Mouse (Mus musculus) heart, embryonic 13.5 days (tissue): ENCODE results near the gene Lgr6. TPM values are rescaled to one million over a fixed set of nuclear protein-coding genes. Genes with fewer than 3 reads are reported as not detected.
A peak's percentile ranks its signal among the peaks of the same experiment; 100 is the strongest.

Experiments used
- ATAC-seq: fragments of 200-750 bp; cut with Nextera tagmentation; 2 replicates; pipeline ENCODE4 v1.8.0; 2017; ENCODE audit warnings: moderate TSS enrichment; ENCODE audit not compliant: insufficient number of reproducible peaks, low FRiP score, low TSS enrichment; ENCODE audit errors: extremely low read depth
- H3K27ac ChIP-seq: fragments of 300-500 bp; sonication (generic); replicated peaks from 2 replicates; pipeline ENCODE4 v1.5.1; 2015; ENCODE audit warnings: moderate library complexity, mild to moderate bottlenecking, inconsistent platforms
- H3K27me3 ChIP-seq: fragments of 300-500 bp; sonication (generic); replicated peaks from 2 replicates; pipeline ENCODE4 v1.6.1; 2015; ENCODE audit warnings: mild to moderate bottlenecking, inconsistent platforms
- H3K36me3 ChIP-seq: fragments of 300-500 bp; sonication (generic); 2 replicates; pipeline ENCODE4 v1.6.1; 2015; ENCODE audit warnings: mild to moderate bottlenecking, inconsistent platforms
- H3K4me1 ChIP-seq: fragments of 300-500 bp; sonication (generic); 2 replicates; pipeline ENCODE4 v1.6.1; 2015; ENCODE audit warnings: inconsistent platforms
- H3K4me2 ChIP-seq: fragments of 300-500 bp; sonication (generic); 2 replicates; pipeline ENCODE4 v1.6.1; 2015; ENCODE audit warnings: inconsistent platforms, mild to moderate bottlenecking, moderate library complexity
- H3K4me3 ChIP-seq: fragments of 300-500 bp; sonication (generic); 2 replicates; pipeline ENCODE4 v1.5.1; 2015; ENCODE audit warnings: moderate library complexity, mild to moderate bottlenecking, inconsistent platforms
- H3K9ac ChIP-seq: fragments of 300-500 bp; sonication (generic); 2 replicates; pipeline ENCODE4 v1.6.1; 2015; ENCODE audit warnings: inconsistent platforms, mild to moderate bottlenecking, moderate library complexity
- H3K9me3 ChIP-seq: fragments of 300-500 bp; sonication (generic); 2 replicates; pipeline ENCODE4 v1.6.1; 2016; ENCODE audit warnings: inconsistent platforms
- WGBS: fragments of 180-500 bp; shearing (Covaris S2); methylation state at CpG from one replicate; pipeline ENCODE4 v1.1.7; 2015; ENCODE audit warnings: mixed read lengths; 5-methylcytosine and 5-hydroxymethylcytosine counted together
- polyA plus RNA-seq: library from polyadenylated mRNA; unstranded; fragments of >200 nt; fragmentation: Nextera tagmentation; extraction: Ambion mirVana; gene quantifications from 2 replicates; pipeline ENCODE4 v1.2.1, GENCODE M21; 2015

Gene Lgr6
- polyA plus RNA-seq, 1 experiment from 2014 or later = 2.7 TPM

DNA sequence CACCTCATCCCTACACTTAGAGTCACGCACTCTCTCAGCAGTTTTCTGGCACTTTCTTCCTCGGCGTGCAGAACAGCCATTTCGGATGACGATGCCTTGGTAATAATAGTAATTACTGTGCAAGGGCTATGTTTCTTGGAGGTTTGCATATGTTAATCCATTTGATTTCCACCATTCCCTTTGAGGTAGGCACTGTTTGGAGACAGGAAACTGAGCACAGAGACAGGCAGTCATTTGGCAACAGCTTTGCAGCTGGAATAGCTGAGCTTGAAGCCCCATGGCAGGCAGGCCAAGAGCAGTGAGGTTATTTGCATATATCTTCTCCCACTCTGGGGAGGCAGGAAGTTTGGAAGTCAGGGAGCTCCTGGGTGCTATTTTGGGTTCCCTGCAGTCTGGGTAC, 93.2 kb downstream of the Lgr6 start:
- ATAC-seq = no peak
- Histone ChIP-seq H3K4me2 (no peak overlapping the region), H3K9me3 (no peaks in the 10 kb centered on the region), H3K27ac (peak overlapping the region; percentile 36; the same call in 1 of the 2 replicates), H3K4me3 (no peak overlapping the region), H3K4me1 (peaks cover 55% of the 10 kb centered on the region), H3K27me3 (no peaks in the 10 kb centered on the region), H3K36me3 (no peaks in the 10 kb centered on the region), H3K9ac (no peak overlapping the region)
- WGBS = 87% methylated on average over 5 of the region's 5 CpGs

DNA sequence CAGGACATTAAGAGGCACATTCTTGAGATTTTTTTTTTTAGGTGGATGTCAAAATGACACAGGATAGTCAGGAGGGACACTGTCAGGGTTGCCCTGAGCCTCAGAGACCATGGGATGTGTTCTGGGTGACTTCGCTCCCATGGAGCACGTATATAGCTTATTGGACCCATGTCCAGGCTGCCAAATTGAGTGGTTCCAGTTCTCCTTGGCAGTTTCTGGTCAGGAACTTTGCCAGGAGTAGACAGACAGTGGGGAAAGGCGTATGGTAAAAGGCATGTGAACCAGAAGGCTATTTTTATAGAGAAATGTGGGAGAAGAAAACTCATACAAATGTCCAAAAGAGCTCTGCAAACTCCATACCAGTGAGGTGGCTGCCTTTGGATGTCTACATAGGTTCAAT, 95.2 kb downstream of the Lgr6 start:
- Histone ChIP-seq H3K27me3 (no peaks in the 10 kb centered on the region), H3K4me3 (no peak overlapping the region), H3K4me1 (peaks cover 38% of the 10 kb centered on the region), H3K9ac (no peak overlapping the region), H3K4me2 (no peak overlapping the region), H3K27ac (0 out of 2 replicates have a peak overlapping the region, but pooled peaks have one; percentile 32), H3K36me3 (no peaks in the 10 kb centered on the region), H3K9me3 (no peaks in the 10 kb centered on the region)
- 76% methylated on average over 3 of the region's 3 CpGs for WGBS
- ATAC-seq = no peak

DNA sequence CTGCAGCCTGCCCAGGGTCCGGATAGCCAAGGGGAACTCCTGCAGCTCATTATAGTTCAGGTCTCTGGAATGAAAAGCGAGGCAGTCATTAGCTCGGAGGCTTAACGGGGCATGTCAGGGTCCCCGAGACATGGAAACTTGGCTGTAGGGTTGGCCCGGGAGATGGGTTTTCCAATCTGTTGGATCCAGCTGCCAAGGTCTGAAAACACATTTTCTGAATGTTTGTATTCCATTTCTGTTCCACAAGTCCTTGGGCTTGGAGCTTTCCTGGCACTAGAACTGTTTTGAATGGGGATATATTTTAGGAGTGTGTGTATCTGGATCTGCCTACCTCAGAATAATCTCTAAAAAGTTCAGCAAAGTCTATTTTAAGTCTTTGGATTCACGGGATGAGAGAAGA, 99.4 kb downstream of the Lgr6 start:
- H3K4me3 ChIP-seq = no peak overlapping the region
- ATAC-seq = no peak
- H3K9ac ChIP-seq = no peak overlapping the region
- no peak overlapping the region for H3K4me2 ChIP-seq
- 57% methylated on average over 7 of the region's 7 CpGs for WGBS
- H3K9me3 ChIP-seq = no peaks in the 10 kb centered on the region
- no peaks in the 10 kb centered on the region for H3K36me3 ChIP-seq
- peaks cover 13% of the 10 kb centered on the region for H3K4me1 ChIP-seq
- peaks cover 10% of the 10 kb centered on the region for H3K27me3 ChIP-seq
- H3K27ac ChIP-seq = no peak overlapping the region

DNA sequence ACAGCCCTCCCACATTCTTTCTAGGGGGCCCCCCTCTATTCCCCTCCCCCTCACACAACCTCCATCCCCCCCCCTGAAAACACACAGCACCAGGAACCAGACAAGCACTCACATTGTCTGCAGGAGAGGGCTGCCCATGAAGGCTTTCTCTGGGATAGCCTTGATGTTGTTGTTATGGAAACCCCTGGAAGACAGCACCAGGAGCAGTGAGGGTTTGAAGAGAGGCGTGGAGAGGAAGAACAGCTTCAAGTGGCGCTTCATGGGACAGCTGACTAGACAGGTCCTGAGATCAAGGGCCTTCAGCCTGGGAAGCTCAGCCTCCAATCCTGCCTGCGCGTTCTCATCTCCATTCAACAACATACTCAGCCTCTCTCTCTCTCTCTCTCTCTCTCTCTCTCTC, 101.7 kb downstream of the Lgr6 start:
- WGBS = 51% methylated on average over 4 of the region's 4 CpGs
- Histone ChIP-seq H3K4me2 (no peak overlapping the region), H3K27ac (no peak overlapping the region), H3K4me1 (peaks cover 4% of the 10 kb centered on the region), H3K4me3 (no peak overlapping the region), H3K27me3 (peaks cover 10% of the 10 kb centered on the region), H3K9ac (no peak overlapping the region), H3K9me3 (no peaks in the 10 kb centered on the region), H3K36me3 (no peaks in the 10 kb centered on the region)
- no peak for ATAC-seq

DNA sequence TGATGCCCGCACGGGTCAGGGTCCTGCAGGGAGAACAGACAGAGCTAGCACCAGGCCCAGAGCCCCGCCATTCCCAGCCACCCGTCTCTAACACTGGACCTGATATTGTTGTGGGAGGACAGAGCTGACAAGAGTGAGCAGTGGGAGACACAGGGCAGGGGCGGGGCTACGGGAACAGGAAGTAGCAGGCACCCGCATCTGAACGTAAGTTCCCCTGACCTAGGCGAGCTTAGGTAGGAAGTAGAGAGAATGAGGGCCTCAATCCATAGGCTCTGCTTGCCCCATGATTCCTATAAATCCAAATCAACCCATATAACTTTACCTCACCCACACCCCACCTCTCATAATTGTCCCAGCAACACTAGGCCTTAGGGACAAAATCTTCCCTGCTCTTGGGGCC, 104.5 kb downstream of the Lgr6 start:
- Histone ChIP-seq H3K4me3 (no peak overlapping the region), H3K9me3 (no peaks in the 10 kb centered on the region), H3K27me3 (peaks cover 32% of the 10 kb centered on the region), H3K4me2 (no peak overlapping the region), H3K36me3 (no peaks in the 10 kb centered on the region), H3K27ac (no peak overlapping the region), H3K9ac (no peak overlapping the region), H3K4me1 (peaks cover 2% of the 10 kb centered on the region; the same call in 1 of the 2 replicates)
- ATAC-seq = no peak
- WGBS = 74% methylated on average over 9 of the region's 9 CpGs

DNA sequence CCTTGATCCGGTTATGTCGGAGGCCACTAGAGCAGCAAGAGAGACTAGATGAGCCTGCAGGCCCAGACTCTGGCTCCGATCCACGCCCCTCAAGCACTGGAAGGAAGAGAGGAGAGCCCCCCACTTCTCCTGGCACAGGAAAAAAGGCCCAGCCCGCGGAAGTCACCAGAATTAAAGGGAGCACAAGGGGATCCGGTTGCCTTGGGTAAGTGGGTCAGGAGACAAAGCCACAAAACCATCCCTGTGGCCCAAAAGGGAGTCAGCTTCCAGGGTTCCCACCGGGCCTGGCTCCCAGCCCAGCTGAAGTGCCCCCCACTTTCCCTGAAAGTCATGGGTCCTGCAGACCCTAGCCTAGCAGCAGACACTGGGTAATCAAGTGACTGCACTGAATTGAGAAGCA, 106.8 kb downstream of the Lgr6 start:
- WGBS = 87% methylated on average over 8 of the region's 8 CpGs
- H3K27me3 ChIP-seq = peaks cover 50% of the 10 kb centered on the region
- no peak overlapping the region for H3K4me2 ChIP-seq
- no peak overlapping the region for H3K9ac ChIP-seq
- no peaks in the 10 kb centered on the region for H3K36me3 ChIP-seq
- H3K27ac ChIP-seq = no peak overlapping the region
- H3K9me3 ChIP-seq = no peaks in the 10 kb centered on the region
- no peak for ATAC-seq
- H3K4me1 ChIP-seq = no peaks in the 10 kb centered on the region
- no peak overlapping the region for H3K4me3 ChIP-seq

DNA sequence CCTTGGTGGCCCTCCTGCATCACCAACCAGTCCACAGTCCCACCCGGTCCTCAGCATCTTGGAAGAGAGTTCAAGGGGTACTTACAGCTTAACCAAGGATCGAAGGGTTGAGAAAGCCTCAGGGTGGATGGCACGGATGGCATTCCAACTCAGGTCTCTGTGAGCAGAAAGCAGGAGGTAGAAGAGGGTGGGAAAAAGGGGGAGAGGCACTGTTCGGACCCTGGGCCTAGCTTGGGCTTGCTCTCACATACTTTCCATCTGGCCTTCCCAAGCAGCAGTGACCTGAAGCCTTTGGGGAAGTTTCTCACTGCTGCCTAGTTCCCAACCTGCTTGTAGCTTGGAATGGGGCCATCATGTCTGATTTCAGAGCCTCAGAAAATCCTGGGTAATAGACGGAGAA, 107.5 kb downstream of the Lgr6 start:
- H3K4me2 ChIP-seq = no peak overlapping the region
- no peak for ATAC-seq
- 70% methylated on average over 5 of the region's 5 CpGs for WGBS
- H3K27me3 ChIP-seq = peaks cover 46% of the 10 kb centered on the region
- no peaks in the 10 kb centered on the region for H3K9me3 ChIP-seq
- H3K4me3 ChIP-seq = no peak overlapping the region
- no peaks in the 10 kb centered on the region for H3K36me3 ChIP-seq
- H3K4me1 ChIP-seq = peaks cover 3% of the 10 kb centered on the region; the same call in 1 of the 2 replicates
- no peak overlapping the region for H3K9ac ChIP-seq
- no peak overlapping the region for H3K27ac ChIP-seq

DNA sequence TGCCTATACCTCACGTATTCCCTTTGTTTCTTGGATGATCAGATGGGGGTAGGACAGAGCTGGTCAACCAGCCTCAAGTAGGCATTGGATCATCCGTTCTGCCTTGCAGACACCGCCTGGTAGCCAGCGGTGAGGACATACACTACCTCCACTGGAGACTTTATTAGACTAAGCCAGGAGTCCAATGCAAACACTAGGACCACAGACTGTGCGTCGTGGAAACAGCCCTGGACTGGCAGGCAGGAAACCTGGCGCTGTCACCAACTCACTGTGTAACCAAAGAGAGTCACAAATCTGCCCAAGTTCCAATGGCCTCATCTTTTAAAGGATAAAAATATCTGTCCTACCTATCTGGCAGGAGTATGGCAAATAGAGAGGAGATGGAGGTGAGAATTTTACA, 108.6 kb downstream of the Lgr6 start:
- Histone ChIP-seq H3K4me1 (peaks cover 13% of the 10 kb centered on the region), H3K27ac (no peak overlapping the region), H3K27me3 (peaks cover 50% of the 10 kb centered on the region), H3K9ac (no peak overlapping the region), H3K9me3 (no peaks in the 10 kb centered on the region), H3K36me3 (no peaks in the 10 kb centered on the region), H3K4me2 (no peak overlapping the region), H3K4me3 (no peak overlapping the region)
- ATAC-seq = no peak
- WGBS = 87% methylated on average over 7 of the region's 7 CpGs

DNA sequence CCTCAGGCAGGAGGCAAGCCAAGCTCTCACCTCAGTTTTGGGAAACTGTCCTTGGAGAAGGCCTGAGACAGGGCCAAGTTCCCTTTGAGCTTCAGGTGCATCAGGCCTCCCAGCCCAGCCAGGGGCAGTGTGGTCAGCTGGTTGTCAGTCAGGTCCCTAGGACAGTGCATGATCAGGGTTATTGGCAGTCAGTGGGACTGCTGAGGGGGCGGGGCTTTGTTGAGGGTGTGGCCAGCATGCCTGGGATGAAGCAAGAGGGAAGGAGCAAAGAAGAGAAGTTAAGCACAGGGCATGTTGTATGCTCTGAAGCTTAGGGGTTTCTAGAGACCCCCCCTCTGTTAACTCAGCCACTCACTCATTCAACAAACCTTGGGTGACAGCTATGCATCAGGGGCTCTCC, 109.1 kb downstream of the Lgr6 start:
- WGBS = 0% methylated on average over 1 of the region's 1 CpGs

DNA sequence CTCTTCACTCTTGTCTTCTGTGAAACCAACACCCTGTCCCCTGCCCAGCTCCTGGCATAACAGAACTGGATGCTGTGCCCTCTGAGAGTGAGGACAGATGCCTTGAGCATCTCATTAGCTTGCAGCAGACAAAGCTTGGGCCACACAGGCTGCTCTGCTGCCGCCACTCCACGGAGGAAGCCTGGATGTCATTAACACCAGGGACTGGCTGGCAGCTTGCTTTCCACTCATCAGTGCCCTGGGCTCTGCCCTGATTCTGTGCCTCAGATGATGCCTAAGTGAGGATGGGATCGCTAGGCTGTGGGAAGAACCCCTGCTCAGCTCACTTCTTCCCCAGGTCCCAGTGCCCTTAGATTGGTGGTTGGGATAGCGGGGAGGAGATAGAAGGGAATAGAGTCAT, 109.6 kb downstream of the Lgr6 start:
- Histone ChIP-seq H3K4me2 (no peak overlapping the region), H3K27ac (no peak overlapping the region), H3K36me3 (no peaks in the 10 kb centered on the region), H3K4me1 (peaks cover 13% of the 10 kb centered on the region), H3K9me3 (no peaks in the 10 kb centered on the region), H3K4me3 (no peak overlapping the region), H3K9ac (no peak overlapping the region), H3K27me3 (peaks cover 59% of the 10 kb centered on the region)
- no peak for ATAC-seq
- WGBS = 73% methylated on average over 4 of the region's 4 CpGs

More for the DNA sequence above, 109.1 kb downstream of the Lgr6 start:
- ATAC-seq = no peak
- Histone ChIP-seq H3K4me1 (peaks cover 13% of the 10 kb centered on the region), H3K4me3 (no peak overlapping the region), H3K27me3 (peaks cover 54% of the 10 kb centered on the region), H3K9ac (no peak overlapping the region), H3K27ac (no peak overlapping the region), H3K36me3 (no peaks in the 10 kb centered on the region), H3K9me3 (no peaks in the 10 kb centered on the region), H3K4me2 (no peak overlapping the region)

DNA sequence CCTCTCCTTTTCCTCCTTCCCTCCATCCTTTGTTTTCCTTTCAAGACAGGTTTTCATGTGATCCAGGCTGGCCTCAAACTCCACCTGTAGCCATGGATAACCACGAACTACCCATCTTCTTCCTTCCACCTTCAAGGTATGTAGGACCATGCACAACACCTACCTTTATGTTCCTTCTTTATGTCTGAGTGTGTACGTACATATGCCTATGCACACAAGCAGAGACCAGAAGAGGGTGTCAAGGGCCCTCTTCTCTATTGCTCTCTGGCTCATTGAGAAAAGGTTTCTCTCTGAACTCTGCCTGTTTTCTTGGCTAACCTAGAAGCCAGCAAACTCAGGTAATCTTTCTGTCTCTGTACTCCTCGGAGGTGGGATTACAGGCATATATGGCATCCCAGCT, 110.3 kb downstream of the Lgr6 start:
- Histone ChIP-seq H3K27ac (no peak overlapping the region), H3K9ac (no peak overlapping the region), H3K4me2 (no peak overlapping the region), H3K36me3 (no peaks in the 10 kb centered on the region), H3K27me3 (peaks cover 66% of the 10 kb centered on the region), H3K4me3 (no peak overlapping the region), H3K4me1 (peaks cover 13% of the 10 kb centered on the region), H3K9me3 (no peaks in the 10 kb centered on the region)
- no peak for ATAC-seq
- WGBS = 71% methylated on average over 3 of the region's 3 CpGs

DNA sequence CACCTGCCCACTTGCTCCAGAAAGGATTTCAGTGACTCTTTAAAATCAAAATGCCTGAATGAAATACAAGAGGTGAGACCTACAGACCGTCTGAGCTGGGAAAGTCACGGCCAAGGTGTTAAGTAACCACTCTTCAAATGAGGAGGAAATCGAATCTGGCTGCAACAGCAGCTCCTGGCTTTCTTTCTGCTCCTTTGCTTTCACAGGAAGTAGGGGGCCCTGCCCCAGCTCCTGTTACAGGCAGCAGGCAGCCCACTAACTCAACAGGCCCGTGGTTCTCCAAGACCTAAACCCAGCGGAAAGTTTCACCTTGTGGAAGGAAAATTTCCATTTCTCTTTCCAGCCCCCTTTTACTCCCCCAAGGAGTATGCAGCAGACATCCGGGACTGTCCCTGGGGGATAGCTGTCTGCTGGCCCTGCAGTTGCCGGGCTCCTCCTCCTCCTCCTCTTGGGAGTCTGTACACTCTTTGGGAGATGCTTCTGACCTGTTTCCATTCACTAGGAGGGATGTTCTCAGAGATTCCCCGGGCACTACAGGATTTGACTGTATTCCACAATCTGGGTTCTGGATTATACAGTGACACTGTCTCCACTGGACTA, 112.9 kb downstream of the Lgr6 start:
- Histone ChIP-seq H3K9ac (0 out of 2 replicates have a peak overlapping the region, but pooled peaks have one; percentile 19), H3K4me1 (peaks cover 20% of the 10 kb centered on the region), H3K27me3 (peaks cover 72% of the 10 kb centered on the region), H3K4me3 (no peak overlapping the region), H3K36me3 (no peaks in the 10 kb centered on the region), H3K4me2 (no peak overlapping the region), H3K9me3 (no peaks in the 10 kb centered on the region), H3K27ac (0 out of 2 replicates have a peak overlapping the region, but pooled peaks have one; percentile 8)
- 27% methylated on average over 8 of the region's 8 CpGs for WGBS
- ATAC-seq = no peak
